Mouse (Mus musculus) cerebellum, adult 2 months (tissue): ENCODE measurements around the gene Cyp19a1.

Experiments used
- CTCF ChIP-seq: fragments of 200-500 bp; IDR thresholded peaks from 2 replicates; pipeline ENCODE4 v1.5.1; 2011; ENCODE audit warnings: low read depth, mild to moderate bottlenecking, control low read depth, low read length, moderate library complexity, borderline replicate concordance; ENCODE audit not compliant: insufficient read depth
- POLR2A ChIP-seq: fragments of 200-500 bp; IDR thresholded peaks from 2 replicates; pipeline ENCODE4 v1.6.1; 2011; ENCODE audit warnings: low read length, control low read depth, borderline replicate concordance; ENCODE audit not compliant: insufficient read depth

GRCm38 (mm10) chr9:54275283-54275682, 7.4 kb upstream of the Cyp19a1 start:
- no peak for TF ChIP-seq CTCF
- no peak for TF ChIP-seq POLR2A
